Mouse (Mus musculus) stomach, embryonic 16.5 days (tissue): ENCODE data around the gene Olfr485. TPM values are rescaled to one million over a fixed set of nuclear protein-coding genes. Genes with fewer than 3 reads are reported as not detected.
"Not testable (repeated sequence)": the region's sequence is repeated elsewhere in the genome, so short reads cannot be mapped to it uniquely, and the experiment has no call there.

Source experiments
- ATAC-seq: fragments of 200-750 bp; cut with Nextera tagmentation; 2 replicates; pipeline ENCODE4 v1.8.0; 2017; ENCODE audit warnings: moderate number of reproducible peaks, moderate TSS enrichment; ENCODE audit not compliant: insufficient read depth, low FRiP score
- H3K27ac ChIP-seq: fragments of 300-500 bp; sonication (generic); 2 replicates; pipeline ENCODE4 v1.5.1; 2014; ENCODE audit warnings: low read length
- H3K27me3 ChIP-seq: fragments of 300-500 bp; sonication (generic); 2 replicates; pipeline ENCODE4 v1.6.1; 2014; ENCODE audit warnings: low read length, control low read depth, mixed read lengths; ENCODE audit not compliant: control insufficient read depth, insufficient read depth
- H3K36me3 ChIP-seq: fragments of 300-500 bp; sonication (generic); 2 replicates; pipeline ENCODE4 v1.6.1; 2014; ENCODE audit warnings: low read length; ENCODE audit not compliant: control insufficient read depth, insufficient read depth
- H3K4me1 ChIP-seq: fragments of 300-500 bp; sonication (generic); 2 replicates; pipeline ENCODE4 v1.6.1; 2014; ENCODE audit warnings: low read length, control low read depth, mixed read lengths; ENCODE audit not compliant: control insufficient read depth, insufficient read depth
- H3K4me2 ChIP-seq: fragments of 300-500 bp; sonication (generic); 2 replicates; pipeline ENCODE4 v1.6.1; 2014; ENCODE audit warnings: low read depth, low read length, mixed read lengths
- H3K4me3 ChIP-seq: fragments of 300-500 bp; sonication (generic); replicated peaks from 2 replicates; pipeline ENCODE4 v1.5.1; 2014; ENCODE audit warnings: mild to moderate bottlenecking, low read length
- H3K9ac ChIP-seq: fragments of 300-500 bp; sonication (generic); 2 replicates; pipeline ENCODE4 v1.6.1; 2014; ENCODE audit warnings: low read length
- H3K9me3 ChIP-seq: fragments of 300-500 bp; sonication (generic); replicated peaks from 2 replicates; pipeline ENCODE4 v1.6.1; 2016; ENCODE audit warnings: low read length, control low read depth; ENCODE audit not compliant: control insufficient read depth
- WGBS: fragments of 180-500 bp; shearing (Covaris S2); extraction: QIAGEN DNeasy Blood & Tissue Kit; methylation state at CpG from one replicate; pipeline ENCODE4 v1.1.7; 2014; 5-methylcytosine and 5-hydroxymethylcytosine counted together
- polyA plus RNA-seq: library from polyadenylated mRNA; unstranded; fragments of >200 nt; fragmentation: Nextera tagmentation; extraction: Ambion mirVana; gene quantifications from 2 replicates; pipeline ENCODE4 v1.2.1, GENCODE M21; 2015

Gene Olfr485
- polyA plus RNA-seq: not detected in 2 replicates

- Histone ChIP-seq H3K27me3 (no peaks in the 10 kb centered on the region), H3K9me3 (no peaks in the 10 kb centered on the region), H3K4me3 (no peak within 1 kb of the TSS), H3K36me3 (no peaks in the 10 kb centered on the region), H3K4me1 (no peaks in the 10 kb centered on the region), H3K4me2 (no peak within 1 kb of the TSS), H3K27ac (no peak within 1 kb of the TSS), H3K9ac (no peak within 1 kb of the TSS)
- ATAC-seq: no peak
These were observed at the start of gene Olfr485 for GRCm38 (mm10) chr7:108159771-108160170. Gene Olfr485, minus strand, starts transcription at chr7:108159871.

GRCm38 (mm10) chr7:108196938-108197337, 37.3 kb upstream of the Olfr485 start:
- H3K36me3 ChIP-seq: no peaks in the 10 kb centered on the region
- WGBS: 74% methylated on average over 6 of the region's 6 CpGs
- H3K9me3 ChIP-seq: no peaks in the 10 kb centered on the region
- no peak overlapping the region for H3K9ac ChIP-seq
- H3K27me3 ChIP-seq: no peaks in the 10 kb centered on the region
- H3K4me2 ChIP-seq: no peak overlapping the region
- no peak overlapping the region for H3K4me3 ChIP-seq
- no peak for ATAC-seq
- no peak overlapping the region for H3K27ac ChIP-seq
- no peaks in the 10 kb centered on the region for H3K4me1 ChIP-seq

GRCm38 (mm10) chr7:108196337-108196736, 36.7 kb upstream of the Olfr485 start:
- H3K4me2 ChIP-seq, H3K9ac ChIP-seq: not testable (repeated sequence)
- 57% methylated on average over 3 of the region's 3 CpGs for WGBS

DNA sequence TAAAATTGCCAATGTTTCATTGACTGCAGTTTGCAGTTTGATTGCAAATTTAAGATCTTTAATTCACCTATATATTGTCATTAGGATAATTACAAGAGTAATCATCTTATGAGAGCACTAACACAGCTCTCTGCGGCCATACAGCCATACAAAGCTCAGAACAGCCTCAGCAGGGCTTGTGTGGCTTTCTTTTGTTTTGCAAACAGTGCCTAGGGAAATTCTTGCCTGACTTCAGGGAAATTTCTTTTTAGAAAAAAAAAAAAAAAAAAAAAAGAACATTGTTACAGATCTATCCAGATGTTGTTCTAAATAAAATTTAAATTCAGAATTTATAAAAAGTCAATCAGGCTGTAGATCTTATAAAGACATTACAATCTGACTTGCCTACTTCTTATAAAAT, 33.0 kb upstream of the Olfr485 start:
- H3K4me3 ChIP-seq, H3K4me1 ChIP-seq: not testable (repeated sequence)

More at GRCm38 (mm10) chr7:108196337-108196736, 36.7 kb upstream of the Olfr485 start:
- H3K4me1 ChIP-seq, H3K36me3 ChIP-seq, H3K4me3 ChIP-seq, ATAC-seq, H3K27me3 ChIP-seq, H3K9me3 ChIP-seq, H3K27ac ChIP-seq: not testable (repeated sequence)

DNA sequence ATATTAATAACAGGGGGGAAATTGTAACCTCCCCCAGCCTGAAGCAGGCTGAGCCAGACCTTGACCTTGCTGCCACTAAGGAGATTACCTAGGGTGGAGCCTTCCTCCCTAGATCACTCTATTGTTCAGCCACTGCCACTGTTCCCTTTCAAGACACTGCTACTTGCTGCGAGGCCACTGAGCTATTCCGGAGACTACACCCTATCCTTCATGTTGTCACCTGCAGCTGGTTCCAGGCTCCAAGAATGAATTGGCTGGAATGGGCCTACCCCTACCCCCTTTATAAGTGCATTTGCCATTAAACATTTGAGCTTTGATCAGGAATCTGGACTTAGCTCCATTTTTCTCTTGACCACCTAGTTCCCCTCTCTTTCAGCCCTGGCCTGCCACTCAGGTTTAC, 31.5 kb upstream of the Olfr485 start:
- not testable (repeated sequence) for H3K27me3 ChIP-seq, H3K9ac ChIP-seq, H3K4me1 ChIP-seq, H3K36me3 ChIP-seq, H3K4me3 ChIP-seq, H3K4me2 ChIP-seq, ATAC-seq, H3K9me3 ChIP-seq, H3K27ac ChIP-seq
- WGBS: 60% methylated on average over 2 of the region's 2 CpGs

More for the DNA sequence above, 33.0 kb upstream of the Olfr485 start:
- not testable (repeated sequence) for H3K27ac ChIP-seq, H3K36me3 ChIP-seq, H3K9ac ChIP-seq, H3K9me3 ChIP-seq, ATAC-seq, H3K4me2 ChIP-seq, H3K27me3 ChIP-seq
- 59% methylated on average over 1 of the region's 1 CpGs for WGBS

DNA sequence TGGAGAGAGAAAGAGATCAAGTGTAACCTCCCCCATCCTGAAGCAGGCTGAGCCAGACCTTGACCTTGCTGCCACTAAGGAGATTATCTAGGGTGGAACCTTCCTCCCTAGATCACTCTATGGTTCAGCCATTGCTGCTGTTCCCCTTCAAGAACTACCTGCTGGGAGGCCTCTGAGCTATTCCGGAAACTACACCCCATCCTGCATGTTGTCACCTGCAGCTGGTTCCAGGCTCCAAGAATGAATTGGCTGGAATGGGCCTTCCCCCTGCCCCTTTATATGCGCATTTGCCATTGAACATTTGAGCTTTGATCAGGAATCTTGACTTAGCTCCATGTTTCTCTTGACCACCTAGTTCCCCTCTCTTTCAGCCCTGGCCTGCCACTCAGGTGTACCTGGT, 25.6 kb upstream of the Olfr485 start:
- H3K27me3 ChIP-seq, H3K9ac ChIP-seq, H3K27ac ChIP-seq, H3K4me2 ChIP-seq, ATAC-seq, H3K4me1 ChIP-seq, H3K9me3 ChIP-seq, H3K4me3 ChIP-seq, H3K36me3 ChIP-seq: not testable (repeated sequence)
- WGBS: 79% methylated on average over 2 of the region's 2 CpGs

DNA sequence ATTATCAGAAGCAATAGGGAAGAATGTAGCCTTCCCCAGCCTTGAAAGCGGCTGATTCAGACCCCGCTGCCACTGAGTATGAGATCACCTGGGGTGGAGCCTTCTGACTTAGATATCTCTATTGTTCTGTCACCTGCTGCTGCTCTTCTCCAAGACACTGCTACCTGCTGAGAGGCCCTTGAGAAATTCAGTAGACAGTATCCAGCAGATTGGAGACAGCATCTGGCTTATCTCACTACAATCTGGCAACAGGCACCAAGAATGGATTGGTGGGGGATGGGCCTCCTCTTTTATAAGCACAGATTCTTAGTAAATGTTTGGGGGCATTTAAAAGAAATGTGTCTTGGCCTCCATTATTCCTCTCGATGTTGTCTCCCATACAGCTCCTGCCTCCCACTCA, 24.7 kb upstream of the Olfr485 start:
- not testable (repeated sequence) for H3K4me1 ChIP-seq, H3K9ac ChIP-seq, H3K4me3 ChIP-seq, H3K27ac ChIP-seq, H3K9me3 ChIP-seq, H3K4me2 ChIP-seq, H3K27me3 ChIP-seq, ATAC-seq, H3K36me3 ChIP-seq
- WGBS: 77% methylated on average over 3 of the region's 3 CpGs

DNA sequence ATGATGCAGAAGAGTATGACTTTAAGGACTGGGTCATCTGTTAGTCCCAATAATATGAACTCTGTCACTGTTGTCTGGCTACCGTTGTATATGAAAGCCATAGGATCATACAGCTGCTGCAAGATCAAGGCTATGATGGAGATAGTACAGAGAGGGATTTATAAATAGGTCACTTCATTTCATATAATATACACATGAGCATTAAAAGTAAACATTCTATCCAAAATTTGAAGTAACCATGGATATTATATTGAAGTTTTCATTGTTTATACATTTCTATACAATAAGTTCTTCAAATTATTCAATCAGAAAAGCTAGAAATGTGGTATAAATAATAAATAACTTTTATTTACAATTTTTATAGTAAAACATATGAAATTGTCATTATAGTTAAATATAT, 13.0 kb upstream of the Olfr485 start, which contains the start of gene Olfr486:
Gene Olfr486 (minus strand): TSS at position 101 of the 400 bp plus-strand sequence.
- H3K36me3 ChIP-seq, H3K4me1 ChIP-seq, H3K9me3 ChIP-seq, H3K4me3 ChIP-seq, H3K9ac ChIP-seq, H3K27me3 ChIP-seq, H3K4me2 ChIP-seq, ATAC-seq, H3K27ac ChIP-seq: not testable (repeated sequence)
- WGBS: 85% methylated on average over 1 of the region's 1 CpGs

GRCm38 (mm10) chr7:108127349-108127748, 32.3 kb downstream of the Olfr485 start, which contains the start of gene Olfr484:
Gene Olfr484, minus strand, starts transcription at chr7:108127449.
- H3K36me3 ChIP-seq: no peaks in the 10 kb centered on the region
- H3K27me3 ChIP-seq: no peaks in the 10 kb centered on the region
- no peak for ATAC-seq
- no peak within 1 kb of the TSS for H3K4me3 ChIP-seq
- H3K4me1 ChIP-seq: no peaks in the 10 kb centered on the region
- H3K9me3 ChIP-seq: 0 out of 2 replicates have a peak, but pooled peaks cover under 1% of the 10 kb centered on the region
- H3K4me2 ChIP-seq: no peak within 1 kb of the TSS
- no peak within 1 kb of the TSS for H3K27ac ChIP-seq
- H3K9ac ChIP-seq: no peak within 1 kb of the TSS

DNA sequence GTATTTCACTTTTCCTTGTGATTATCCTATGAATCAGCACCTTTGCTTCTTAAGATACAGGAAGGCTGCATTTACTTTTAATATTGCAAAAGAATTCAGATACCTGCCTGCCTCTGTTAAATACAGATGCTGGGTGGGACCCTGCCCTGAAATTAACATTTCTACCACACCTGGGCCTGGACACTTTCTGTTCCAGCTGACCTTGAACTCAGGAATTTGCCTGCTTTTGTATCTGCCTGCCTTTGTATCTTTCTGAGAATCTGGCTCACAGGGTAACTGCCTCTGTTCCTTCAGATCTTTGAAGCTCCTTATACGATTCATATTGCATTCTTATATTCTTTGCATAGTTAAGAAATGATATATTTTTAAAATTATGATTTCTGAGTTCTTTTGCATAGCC, 38.3 kb downstream of the Olfr485 start:
- Histone ChIP-seq H3K4me2 (no peak overlapping the region), H3K9me3 (no peaks in the 10 kb centered on the region), H3K9ac (no peak overlapping the region), H3K4me3 (no peak overlapping the region), H3K27me3 (no peaks in the 10 kb centered on the region), H3K27ac (no peak overlapping the region), H3K36me3 (no peaks in the 10 kb centered on the region), H3K4me1 (no peaks in the 10 kb centered on the region)
- no peak for ATAC-seq
- 61% methylated on average over 1 of the region's 1 CpGs for WGBS
